Mouse (Mus musculus) erythroblast, embryonic 14.5 days (primary cell): ENCODE measurements around the gene Asb12.

Experiments used
- GATA1 ChIP-seq: IDR thresholded peaks from 2 replicates; pipeline ENCODE4 v1.6.1; 2012; ENCODE audit warnings: low read length, inconsistent platforms, mixed read lengths
- TAL1 ChIP-seq: IDR thresholded peaks from 3 replicates; pipeline ENCODE4 v1.6.1; 2012; ENCODE audit warnings: low read length, inconsistent platforms, mixed read lengths

GRCm38 (mm10) chrX:95457166-95457565 is 100.6 kb downstream of the Asb12 start:
- TF ChIP-seq TAL1 (no peak), GATA1 (no peak)
